In the genomic region with DNA sequence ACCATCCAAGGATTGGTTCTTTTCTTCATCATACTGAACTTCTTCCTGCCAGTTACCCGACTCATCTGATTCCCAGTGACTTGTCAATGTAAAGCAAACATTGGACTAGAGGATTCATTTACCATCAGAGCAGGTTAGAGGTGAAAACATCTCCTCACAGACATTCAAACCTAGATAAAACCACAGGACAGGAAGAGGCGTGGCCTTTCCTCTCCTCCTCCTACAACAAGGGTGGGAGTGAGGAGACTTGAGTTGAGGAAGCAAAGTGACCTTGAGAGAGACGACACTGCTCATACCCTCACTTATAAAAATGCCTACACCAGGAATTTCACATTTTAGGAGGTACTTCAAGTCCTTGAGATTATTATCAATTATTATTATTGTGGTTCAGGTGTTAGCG, we compare ENCODE assay signal across 17 mouse cellular contexts. TPM values are rescaled to one million over a fixed set of nuclear protein-coding genes. Genes with fewer than 3 reads are reported as not detected.
DNase-seq lines count a peak whose midpoint lies in the region; ATAC-seq and TF ChIP-seq lines count a peak whose summit lies in the region.
"Had no signal": no experiment of that assay in that cellular context is flagged by ENCODE, and none has a peak within 500 bp of the region (broad histone marks: within the 10 kb centered on the region; RNA-seq: fewer than 3 reads in every experiment).

No protein-coding gene starts in this region.

- peak; percentile 96 for ATAC-seq in CD4-positive, CD25-positive, alpha-beta regulatory T cell, adult 4 months
- no peak for ATAC-seq in midbrain, postnatal 0 days (ENCODE audit: low FRiP score)
- ATAC-seq: intestine, embryonic 15.5 days; midbrain, embryonic 13.5 days had no signal

- peak; percentile 47 for DNase-seq in T-cell, adult 2 months (ENCODE audit: low spot score)
- peak; percentile 62 for DNase-seq in naive thymus-derived CD4-positive, alpha-beta T cell, adult 2 months (ENCODE audit: low read depth)
- peak; percentile 46 for DNase-seq in thymus, postnatal 4 days
- DNase-seq in kidney, adult 18-20 months = no peak
- no peak for DNase-seq in midbrain, postnatal 0 days (ENCODE audit: low spot score)
- no peak for DNase-seq in heart, postnatal 36 days
- DNase-seq: adrenal gland, postnatal 10 days; cerebellum, postnatal 36 days; heart, postnatal 10 days had no signal

- 88% methylated on average over 4 of the region's 4 CpGs for WGBS in midbrain, postnatal 0 days

- no peak overlapping the region for H3K4me3 ChIP-seq in midbrain, postnatal 0 days (ENCODE audit: low read depth, low read length)
- H3K4me3 ChIP-seq: forebrain, embryonic 10.5 days; hindbrain, embryonic 12.5 days; intestine, embryonic 15.5 days; lung, embryonic 15.5 days; midbrain, embryonic 13.5 days had no signal

- no peak overlapping the region for H3K9ac ChIP-seq in midbrain, postnatal 0 days (replicated peaks; ENCODE audit: low read length, poor library complexity, severe bottlenecking)
- H3K9ac ChIP-seq: hindbrain, embryonic 12.5 days; intestine, embryonic 15.5 days; liver, embryonic 14.5 days; lung, embryonic 15.5 days; midbrain, embryonic 13.5 days had no signal

- no peaks in the 10 kb centered on the region for H3K9me3 ChIP-seq in midbrain, postnatal 0 days (ENCODE audit: low read length)
- H3K9me3 ChIP-seq: forebrain, embryonic 10.5 days; hindbrain, embryonic 12.5 days; intestine, embryonic 15.5 days; lung, embryonic 15.5 days; midbrain, embryonic 13.5 days had no signal

- intact Hi-C loops in heart, postnatal 36 days (cut with DNase I) = loop anchor here (1.0 kb wide), 1 partner anchor 22 kb away; no protein-coding TSS in a partner anchor

- no peak overlapping the region for H3K27ac ChIP-seq in midbrain, postnatal 0 days (ENCODE audit: low read depth, low read length)
- H3K27ac ChIP-seq: forebrain, embryonic 10.5 days; hindbrain, embryonic 12.5 days; intestine, embryonic 15.5 days; liver, embryonic 14.5 days; lung, embryonic 15.5 days; midbrain, embryonic 13.5 days had no signal

- H3K36me3 ChIP-seq in midbrain, postnatal 0 days (ENCODE audit: insufficient read depth, low read length) = peaks cover 51% of the 10 kb centered on the region

- H3K4me2 ChIP-seq in midbrain, postnatal 0 days (ENCODE audit: low read depth, low read length, poor library complexity, severe bottlenecking) = no peak overlapping the region
- H3K4me2 ChIP-seq: heart, embryonic 11.5 days; hindbrain, embryonic 12.5 days; intestine, embryonic 15.5 days; lung, embryonic 15.5 days; midbrain, embryonic 13.5 days had no signal

- no peaks in the 10 kb centered on the region for H3K4me1 ChIP-seq in midbrain, postnatal 0 days (ENCODE audit: insufficient read depth, low read length)
- H3K4me1 ChIP-seq: forebrain, embryonic 10.5 days; hindbrain, embryonic 12.5 days; intestine, embryonic 15.5 days; midbrain, embryonic 13.5 days had no signal

- no peaks in the 10 kb centered on the region for H3K27me3 ChIP-seq in midbrain, postnatal 0 days (ENCODE audit: insufficient read depth, low read length)
- H3K27me3 ChIP-seq: hindbrain, embryonic 12.5 days; intestine, embryonic 15.5 days; lung, embryonic 15.5 days; midbrain, embryonic 13.5 days had no signal

- TF ChIP-seq CTCF in midbrain, postnatal 0 days (IDR thresholded peaks at IDR 0.05) = no peak

RNA-seq across cellular contexts. Expression of a gene that starts 31.4 kb away (rescaled TPM):
- 1 to 10 TPM; 3.0 to 5.0 TPM for polyA plus RNA-seq in CD4-positive, CD25-positive, alpha-beta regulatory T cell, adult 4 months (2017; shearing (Covaris generic))
- 16.0 and 17.8 TPM in 2 replicates for total RNA-seq in midbrain, postnatal 0 days (2014; rRNA removed)
- 1.9 and 2.0 TPM in 2 replicates for polyA plus RNA-seq in midbrain, postnatal 0 days (2015; fragmentation: Nextera tagmentation; extraction: Ambion mirVana)
- total RNA-seq in heart, postnatal 36 days (2021) = 10 to 100 TPM; 25.5 TPM

Comparison
In these comparisons a context has a peak if more than half of its experiments do, and no peak if none do; other contexts are left out.
1. DNase-seq: peak in T-cell, adult 2 months (single experiment), naive thymus-derived CD4-positive, alpha-beta T cell, adult 2 months (single experiment) and thymus, postnatal 4 days (single experiment); none in kidney, adult 18-20 months (single experiment), midbrain, postnatal 0 days (single experiment) and heart, postnatal 36 days (0 of 2).